Comparison of ENCODE assay signal across 9 mouse cellular contexts in genomic region chr12:17033464-17033841, GRCm38 (mm10). TPM values are rescaled to one million over a fixed set of nuclear protein-coding genes. Genes with fewer than 3 reads are reported as not detected.
DNase-seq lines count a peak whose midpoint lies in the region; ATAC-seq and TF ChIP-seq lines count a peak whose summit lies in the region.
"Had no signal": no experiment of that assay in that cellular context is flagged by ENCODE, and none has a peak within 500 bp of the region (broad histone marks: within the 10 kb centered on the region; RNA-seq: fewer than 3 reads in every experiment).

No protein-coding gene starts in this region.

- no peak overlapping the region for H3K27ac ChIP-seq in intestine, embryonic 14.5 days (ENCODE audit: low read depth)
- no peak overlapping the region for H3K27ac ChIP-seq in intestine, embryonic 15.5 days

- no peaks in the 10 kb centered on the region for H3K9me3 ChIP-seq in intestine, embryonic 14.5 days (ENCODE audit: control insufficient read depth, low read length)
- H3K9me3 ChIP-seq in intestine, embryonic 15.5 days, result no peaks in the 10 kb centered on the region

- peak; percentile 87 for TF ChIP-seq POLR2A in myocyte (IDR thresholded peaks at IDR 0.05; ENCODE audit: insufficient read length, low read depth)

- H3K79me2 ChIP-seq in C2C12 (ENCODE audit: control insufficient read depth, insufficient read depth) (peaks cover 12% of the 10 kb centered on the region), myocyte (ENCODE audit: control insufficient read depth, insufficient read depth) (no peaks in the 10 kb centered on the region)

- H3K9ac ChIP-seq in intestine, embryonic 14.5 days (ENCODE audit: low read length), result no peak overlapping the region
- H3K9ac ChIP-seq in intestine, embryonic 15.5 days, result no peak overlapping the region

- no peak for DNase-seq in intestine, embryonic 14.5 days (ENCODE audit: low spot score)
- peak; percentile 55 for DNase-seq in T-cell, adult 2 months (ENCODE audit: low spot score)
- DNase-seq in layer of hippocampus, adult 9-10 months (ENCODE audit: low spot score), result no peak
- no peak for DNase-seq in ovary, postnatal 14 days (ENCODE audit: low spot score)
- no peak for DNase-seq in frontal cortex, postnatal 36 days (ENCODE audit: low spot score in 2 of 2)

- no peaks in the 10 kb centered on the region; the same call in 1 of the 2 replicates for H3K4me1 ChIP-seq in intestine, embryonic 14.5 days (replicated peaks; ENCODE audit: control insufficient read depth, insufficient read depth, low read length)
- no peaks in the 10 kb centered on the region for H3K4me1 ChIP-seq in intestine, embryonic 15.5 days (replicated peaks)

- H3ac ChIP-seq in C2C12 (ENCODE audit: control insufficient read depth, insufficient read length, low read depth) (peak overlapping the region; percentile 77), myocyte (ENCODE audit: control insufficient read depth, insufficient read length) (no peak overlapping the region)

- 0 out of 2 replicates have a peak, but pooled peaks have one; percentile 34 for ATAC-seq in intestine, embryonic 14.5 days (replicated peaks; ENCODE audit: low FRiP score, low TSS enrichment, low read depth)
- no peak for ATAC-seq in intestine, embryonic 15.5 days

- H3K79me3 ChIP-seq in C2C12 (ENCODE audit: low read depth), result no peaks in the 10 kb centered on the region

- H3K4me2 ChIP-seq in intestine, embryonic 14.5 days (ENCODE audit: low read length), result no peak overlapping the region
- no peak overlapping the region for H3K4me2 ChIP-seq in intestine, embryonic 15.5 days (replicated peaks)
- H3K4me2 ChIP-seq in myocyte (ENCODE audit: low read depth), result peak overlapping the region; percentile 79

- no peak overlapping the region for H3K4me3 ChIP-seq in intestine, embryonic 14.5 days (ENCODE audit: low read depth, low read length)
- H3K4me3 ChIP-seq in intestine, embryonic 15.5 days (replicated peaks), result no peak overlapping the region
- H3K4me3 ChIP-seq in C2C12 (ENCODE audit: insufficient read depth, poor library complexity, severe bottlenecking) (peak overlapping the region; percentile 34), myocyte (peak overlapping the region; percentile 14)

- TF ChIP-seq CTCF in C2C12 (IDR thresholded peaks at IDR 0.05; ENCODE audit: control insufficient read depth, insufficient read depth, insufficient read length), result no peak

- 64% methylated on average over 9 of the region's 9 CpGs for WGBS in intestine, embryonic 14.5 days
- 72% methylated on average over 9 of the region's 9 CpGs for WGBS in intestine, embryonic 15.5 days

- no peaks in the 10 kb centered on the region for H3K36me3 ChIP-seq in intestine, embryonic 14.5 days (ENCODE audit: control insufficient read depth, insufficient read depth, low read length)
- no peaks in the 10 kb centered on the region for H3K36me3 ChIP-seq in intestine, embryonic 15.5 days
- no peaks in the 10 kb centered on the region for H3K36me3 ChIP-seq in C2C12 (ENCODE audit: control insufficient read depth, insufficient read depth)
- H3K36me3 ChIP-seq in myocyte (ENCODE audit: control insufficient read depth, insufficient read depth), result no peaks in the 10 kb centered on the region

- no peaks in the 10 kb centered on the region for H3K27me3 ChIP-seq in intestine, embryonic 14.5 days (replicated peaks; ENCODE audit: control insufficient read depth, insufficient read depth, low read length)
- 0 out of 2 replicates have a peak, but pooled peaks cover 3% of the 10 kb centered on the region for H3K27me3 ChIP-seq in intestine, embryonic 15.5 days (replicated peaks)
- H3K27me3 ChIP-seq in C2C12 (ENCODE audit: control insufficient read depth, insufficient read depth, insufficient read length) (no peaks in the 10 kb centered on the region), myocyte (ENCODE audit: control insufficient read depth, insufficient read depth, insufficient read length) (no peaks in the 10 kb centered on the region)

TF ChIP-seq in C2C12, 6 proteins besides CTCF, POLR2A, EP300 and RAD21:
- peak; percentile 44 for TF ChIP-seq MYOD1 (IDR thresholded peaks at IDR 0.05; ENCODE audit: control insufficient read depth, insufficient read length, low read depth)
- TF ChIP-seq CEBPB (IDR thresholded peaks at IDR 0.05; ENCODE audit: low read depth), result no peak
- TF ChIP-seq MAX (IDR thresholded peaks at IDR 0.05), result peak; percentile 97

TF ChIP-seq in myocyte, 11 proteins besides CTCF, POLR2A, EP300 and RAD21:
- TF ChIP-seq MYOG (IDR thresholded peaks at IDR 0.05; ENCODE audit: control insufficient read depth in 1 of 3, insufficient read depth in 1 of 3, insufficient read length in 2 of 3, low read depth in 2 of 3) (peak in 1 of 3 experiments; percentile 48), REST (IDR thresholded peaks at IDR 0.05; ENCODE audit: insufficient read depth, insufficient read length) (no peak), USF1 (IDR thresholded peaks at IDR 0.05; ENCODE audit: low read depth) (no peak), TCF3 (IDR thresholded peaks at IDR 0.05; ENCODE audit: insufficient read length, low read depth) (no peak), POLR2AphosphoS2 (IDR thresholded peaks at IDR 0.05; ENCODE audit: insufficient read length, low read depth) (peak; percentile 81), CEBPB (IDR thresholded peaks at IDR 0.05; ENCODE audit: insufficient read depth, poor library complexity, severe bottlenecking) (no peak), TCF12 (IDR thresholded peaks at IDR 0.05; ENCODE audit: insufficient read depth, poor library complexity, severe bottlenecking) (no peak), SRF (IDR thresholded peaks at IDR 0.05; ENCODE audit: control insufficient read depth, insufficient read length, low read depth) (no peak), MAX (IDR thresholded peaks at IDR 0.05; ENCODE audit: low read depth) (no peak), E2F4 (IDR thresholded peaks at IDR 0.05; ENCODE audit: insufficient read depth) (no peak), MYOD1 (IDR thresholded peaks at IDR 0.05; ENCODE audit: control insufficient read depth in 1 of 3, insufficient read length in 2 of 3, low read depth in 2 of 3) (peak in 1 of 3 experiments; percentile 6)

RNA-seq across cellular contexts. Expression of gene 2410004P03Rik, which starts 21.9 kb away (rescaled TPM):
- 0.20 and 0.26 TPM in 2 replicates for polyA plus RNA-seq in intestine, embryonic 14.5 days (2014; fragmentation: Nextera tagmentation; extraction: Ambion mirVana)
- polyA plus RNA-seq in intestine, embryonic 15.5 days (2015; fragmentation: Nextera tagmentation; extraction: Ambion mirVana), result 0.09 and 0.44 TPM in 2 replicates
- polyA plus RNA-seq in C2C12 (2012; fragmentation: generic; extraction: Trizol), result 0.02 TPM
- polyA plus RNA-seq in myocyte (2012; fragmentation: generic; extraction: Trizol), result 0.04 TPM
- polyA plus RNA-seq: liver, embryonic 16.5 days had no signal

RNA-seq across cellular contexts. Expression of gene Pqlc3, which starts 33.2 kb away (rescaled TPM):
- 7.5 and 9.9 TPM in 2 replicates for polyA plus RNA-seq in intestine, embryonic 14.5 days (2014; fragmentation: Nextera tagmentation; extraction: Ambion mirVana)
- 10.3 and 12.6 TPM in 2 replicates for polyA plus RNA-seq in intestine, embryonic 15.5 days (2015; fragmentation: Nextera tagmentation; extraction: Ambion mirVana)
- polyA plus RNA-seq in C2C12 (2012; fragmentation: generic; extraction: Trizol) (19.8 TPM), myocyte (2012; fragmentation: generic; extraction: Trizol) (12.6 TPM)

Comparison
In these comparisons a context has a peak if more than half of its experiments do, and no peak if none do; other contexts are left out.
1. H3K4me3 ChIP-seq: peak in C2C12 (single experiment) and myocyte (single experiment); none in intestine, embryonic 14.5 days (single experiment) and intestine, embryonic 15.5 days (single experiment).